Comparison of ENCODE assay signal across 14 mouse cellular contexts in genomic region chr1:185516041-185516440, GRCm38 (mm10).
A peak's percentile ranks its signal among the peaks of the same experiment; 100 is the strongest.
DNase-seq lines count a peak whose midpoint lies in the region; ATAC-seq and TF ChIP-seq lines count a peak whose summit lies in the region.
"Had no signal": no experiment of that assay in that cellular context is flagged by ENCODE, and none has a peak within 500 bp of the region (broad histone marks: within the 10 kb centered on the region; RNA-seq: fewer than 3 reads in every experiment).

No protein-coding gene starts in this region.

- no peak overlapping the region for H3K27ac ChIP-seq in heart, embryonic 16.5 days (ENCODE audit: low read length)
- peak overlapping the region; percentile 93 for H3K27ac ChIP-seq in liver, embryonic 13.5 days
- H3K27ac ChIP-seq: hindbrain, embryonic 12.5 days; layer of hippocampus, adult 2 months had no signal

- H3K4me3 ChIP-seq in heart, embryonic 16.5 days (ENCODE audit: low read length): no peak overlapping the region
- H3K4me3 ChIP-seq in liver, embryonic 13.5 days (replicated peaks): peak overlapping the region; percentile 26
- H3K4me3 ChIP-seq: hindbrain, embryonic 12.5 days; layer of hippocampus, adult 2 months had no signal

- H3K9ac ChIP-seq in heart, embryonic 16.5 days (ENCODE audit: low read length): no peak overlapping the region
- H3K9ac ChIP-seq in liver, embryonic 13.5 days: peak overlapping the region; percentile 54
- H3K9ac ChIP-seq: hindbrain, embryonic 12.5 days had no signal

- H3K4me2 ChIP-seq in heart, embryonic 16.5 days (ENCODE audit: low read depth, low read length): peak overlapping the region; percentile 39; the same call in 1 of the 2 replicates
- peak overlapping the region; percentile 61 for H3K4me2 ChIP-seq in liver, embryonic 13.5 days
- H3K4me2 ChIP-seq: hindbrain, embryonic 12.5 days had no signal

- WGBS in heart, embryonic 16.5 days: 55% methylated on average over 10 of the region's 10 CpGs
- WGBS in liver, embryonic 13.5 days (ENCODE audit: insufficient replicate concordance): 50% methylated on average over 10 of the region's 10 CpGs

- no peak for ATAC-seq in heart, embryonic 16.5 days (replicated peaks; ENCODE audit: extremely low read depth, insufficient read depth, low FRiP score)
- ATAC-seq in liver, embryonic 13.5 days (ENCODE audit: low read depth): peak; percentile 8

- H3K36me3 ChIP-seq in heart, embryonic 16.5 days (ENCODE audit: control insufficient read depth, insufficient read depth): no peaks in the 10 kb centered on the region
- no peaks in the 10 kb centered on the region for H3K36me3 ChIP-seq in liver, embryonic 13.5 days
- H3K36me3 ChIP-seq: hindbrain, embryonic 12.5 days had no signal

- no peak for TF ChIP-seq CTCF in brain, embryonic 14.5 days (IDR thresholded peaks at IDR 0.05; ENCODE audit: borderline replicate concordance, extremely low read depth, insufficient read depth, insufficient read length)

- H3K9me3 ChIP-seq in heart, embryonic 16.5 days (replicated peaks; ENCODE audit: control insufficient read depth, low read length): no peaks in the 10 kb centered on the region
- no peaks in the 10 kb centered on the region for H3K9me3 ChIP-seq in liver, embryonic 13.5 days (replicated peaks)
- H3K9me3 ChIP-seq: hindbrain, embryonic 12.5 days had no signal

- no peaks in the 10 kb centered on the region for H3K27me3 ChIP-seq in heart, embryonic 16.5 days (ENCODE audit: control insufficient read depth, insufficient read depth, low read length)
- H3K27me3 ChIP-seq in liver, embryonic 13.5 days: no peaks in the 10 kb centered on the region
- H3K27me3 ChIP-seq: hindbrain, embryonic 12.5 days had no signal

- no peak for TF ChIP-seq POLR2A in brain, embryonic 14.5 days (IDR thresholded peaks at IDR 0.05; ENCODE audit: borderline replicate concordance, extremely low read depth, insufficient read depth, insufficient read length, poor library complexity, severe bottlenecking)

- DNase-seq in embryo, embryonic 9.5 days (ENCODE audit: extremely low spot score): peak; percentile 12
- DNase-seq in embryo, embryonic 11 days: no peak
- DNase-seq in heart, postnatal 4 days: no peak
- DNase-seq in brain, embryonic 14.5 days (ENCODE audit: low read depth): peak; percentile 20
- DNase-seq in liver, embryonic 13.5 days: peak; percentile 15
- no peak for DNase-seq in ovary, postnatal 36 days (ENCODE audit: low spot score)
- DNase-seq in ovary, adult 18-20 months (ENCODE audit: low spot score): no peak
- DNase-seq: adrenal gland, postnatal 14 days; cerebellum, adult 11 months; kidney, adult 8-10 months; lung, adult 18-20 months had no signal

- no peaks in the 10 kb centered on the region for H3K4me1 ChIP-seq in heart, embryonic 16.5 days (ENCODE audit: control insufficient read depth, insufficient read depth, low read length)
- peaks cover 42% of the 10 kb centered on the region for H3K4me1 ChIP-seq in liver, embryonic 13.5 days (replicated peaks)
- H3K4me1 ChIP-seq: hindbrain, embryonic 12.5 days had no signal

Comparison
In these comparisons a context has a peak if more than half of its experiments do, and no peak if none do; other contexts are left out.
1. DNase-seq: peak in embryo, embryonic 9.5 days (single experiment), brain, embryonic 14.5 days (single experiment) and liver, embryonic 13.5 days (single experiment); none in embryo, embryonic 11 days (single experiment), heart, postnatal 4 days (single experiment), ovary, postnatal 36 days (single experiment) and ovary, adult 18-20 months (single experiment).